Mouse (Mus musculus): ENCODE measurements around the gene Limk2.

Limk2 gene

DNA sequence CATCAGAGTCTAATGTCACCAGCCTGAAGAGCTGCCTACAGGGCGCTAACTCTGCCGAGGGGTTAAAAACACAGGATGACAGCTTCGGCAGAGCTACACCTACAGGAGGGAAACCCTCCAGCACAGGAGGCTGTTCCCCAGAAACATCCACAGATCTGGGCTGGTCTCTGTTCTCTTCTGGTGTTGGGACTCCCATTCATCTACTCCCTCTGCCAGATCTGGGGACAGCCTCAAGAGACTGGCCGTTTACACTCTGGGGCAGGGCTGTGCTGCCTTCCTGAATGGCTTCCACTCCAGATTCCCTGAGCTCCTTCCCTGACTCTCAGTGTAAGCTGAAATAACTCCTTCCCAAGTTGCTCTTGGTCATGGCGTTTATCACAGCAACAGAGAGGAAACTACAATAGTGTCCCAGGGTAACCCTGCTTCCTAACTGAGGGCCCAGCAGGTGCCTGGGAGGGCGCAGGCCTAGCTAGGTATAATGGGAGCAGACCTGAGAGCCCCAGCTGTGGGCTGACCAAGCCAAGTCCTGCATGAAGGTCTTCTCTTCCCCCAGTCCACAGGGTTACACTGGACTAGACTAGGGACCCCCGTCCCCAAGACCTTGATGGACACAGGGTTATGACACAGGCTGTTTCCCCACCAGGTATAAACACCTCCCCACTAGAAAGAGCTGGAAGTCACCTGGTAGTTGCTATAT is 37.2 kb downstream of the Limk2 start:
- DNase-seq (ENCODE audit: low read depth, low spot score): no peak

GRCm38 (mm10) chr11:3370928-3371598 is 37.9 kb downstream of the Limk2 start:
- peak; percentile 70 for DNase-seq (ENCODE audit: low read depth, low spot score)

DNA sequence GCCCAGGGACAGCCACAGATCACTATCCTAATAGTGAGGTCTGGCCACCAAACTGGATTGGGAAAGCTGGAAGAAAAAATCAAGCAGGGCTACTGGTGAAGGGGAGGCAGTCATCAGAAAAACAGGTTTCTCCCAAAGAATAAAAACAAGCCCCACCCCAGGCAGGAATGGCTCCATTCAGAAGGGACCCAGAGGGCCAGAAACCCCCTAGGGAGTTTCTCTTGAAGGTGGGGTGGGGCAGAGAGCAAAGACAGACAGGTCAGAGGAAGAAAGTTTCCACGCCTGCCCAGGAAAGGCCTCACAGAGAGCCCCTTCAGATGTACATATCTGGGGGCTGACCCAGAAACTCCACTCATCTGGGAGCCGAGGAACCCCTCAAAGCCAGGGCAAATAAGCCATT is 38.8 kb downstream of the Limk2 start:
- no peak for DNase-seq (ENCODE audit: low read depth, low spot score)

DNA sequence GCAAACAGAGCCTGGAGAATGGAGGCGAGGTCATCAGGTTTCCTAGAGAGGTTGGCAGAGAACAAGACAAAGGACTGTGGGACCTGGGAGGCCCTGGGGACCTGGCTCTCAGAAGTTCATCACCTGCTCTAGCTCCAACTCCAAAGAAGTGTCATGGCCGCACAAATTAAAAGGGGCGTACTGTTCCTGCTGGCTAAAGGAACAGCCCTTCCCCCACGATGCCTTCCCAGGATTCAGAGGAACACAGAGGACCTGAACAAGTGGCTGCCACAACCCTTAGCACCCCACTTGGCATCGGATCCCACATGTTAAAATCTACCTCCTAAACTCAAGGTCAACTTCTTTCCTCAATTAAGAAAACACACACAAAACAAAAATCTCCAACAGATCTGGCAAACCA is 39.5 kb downstream of the Limk2 start:
- DNase-seq (ENCODE audit: low read depth, low spot score): no peak

DNA sequence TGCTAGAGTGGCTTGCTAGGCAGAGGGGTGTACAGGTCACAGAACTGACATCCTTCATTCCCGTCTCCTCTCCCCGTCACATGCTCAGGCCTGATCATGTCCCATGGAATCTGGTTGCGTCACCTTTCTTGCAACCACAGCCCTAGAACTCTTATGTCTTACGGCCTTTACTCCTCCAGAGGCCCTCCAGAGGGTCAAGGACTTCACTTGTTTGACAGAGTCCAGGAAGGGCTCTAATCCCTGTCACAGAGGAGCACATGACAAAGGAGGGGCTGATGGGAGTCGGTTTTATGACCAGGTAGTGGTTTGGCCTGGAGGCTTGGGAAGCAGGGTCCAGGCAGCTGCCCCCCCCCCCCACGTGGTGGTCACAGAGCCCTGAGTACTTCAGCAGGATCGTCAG is 40.0 kb downstream of the Limk2 start:
- DNase-seq (ENCODE audit: low read depth, low spot score): no peak

DNA sequence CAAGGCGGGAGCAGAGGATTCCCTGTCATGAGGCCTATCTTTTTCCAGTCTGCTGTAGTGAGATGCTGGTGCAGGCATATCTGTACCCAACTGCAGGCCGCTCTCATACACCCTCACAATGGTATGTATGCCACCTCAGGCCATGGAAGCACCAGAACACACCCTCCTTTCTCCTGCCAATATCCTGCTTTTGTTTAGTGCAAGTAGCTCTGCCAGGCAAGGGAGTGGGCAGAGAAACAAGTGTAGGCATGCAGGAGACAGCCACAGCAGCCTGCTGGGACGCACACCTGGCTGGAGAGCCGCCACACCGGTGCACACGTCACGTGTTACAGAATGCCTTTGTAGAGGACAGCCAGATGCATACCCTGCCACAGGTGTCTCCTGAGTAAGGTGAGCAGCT is 42.6 kb downstream of the Limk2 start:
- no peak for DNase-seq (ENCODE audit: low read depth, low spot score)

GRCm38 (mm10) chr11:3362854-3363253 is 46.1 kb downstream of the Limk2 start:
- no peak for DNase-seq (ENCODE audit: low read depth, low spot score)

GRCm38 (mm10) chr11:3352990-3353585 is 55.9 kb downstream of the Limk2 start:
- DNase-seq (ENCODE audit: low read depth, low spot score): peak; percentile 33

GRCm38 (mm10) chr11:3352131-3352530 is 56.9 kb downstream of the Limk2 start:
- no peak for DNase-seq (ENCODE audit: low read depth, low spot score)

- DNase-seq (ENCODE audit: low read depth, low spot score): no peak
These were observed 59.7 kb downstream of the Limk2 start for GRCm38 (mm10) chr11:3349343-3349695.

GRCm38 (mm10) chr11:3348576-3349342 is 60.2 kb downstream of the Limk2 start:
- DNase-seq (ENCODE audit: low read depth, low spot score): no peak

DNA sequence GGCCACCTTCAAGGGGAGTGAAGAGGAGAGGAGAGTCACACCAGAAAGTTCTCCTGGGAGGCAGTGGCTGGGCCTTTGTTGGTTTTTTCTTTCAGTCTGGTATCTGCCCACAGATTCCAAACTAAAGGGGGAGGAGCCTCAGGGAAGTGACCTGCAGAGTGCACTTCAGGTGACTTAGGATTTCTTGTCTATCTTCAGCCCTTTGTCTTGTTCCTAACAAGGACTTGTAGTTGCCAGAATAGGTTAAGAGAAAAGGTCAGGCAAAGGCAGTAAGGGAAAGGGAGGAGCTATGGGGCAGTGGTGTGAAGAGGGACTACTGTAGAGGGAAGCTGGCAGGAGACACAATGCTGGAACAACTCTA is 61.2 kb downstream of the Limk2 start:
- no peak for DNase-seq (ENCODE audit: low read depth, low spot score)

- peak; percentile 77 for DNase-seq (ENCODE audit: low read depth, low spot score)
These were observed 61.7 kb downstream of the Limk2 start for GRCm38 (mm10) chr11:3347091-3347834.

DNA sequence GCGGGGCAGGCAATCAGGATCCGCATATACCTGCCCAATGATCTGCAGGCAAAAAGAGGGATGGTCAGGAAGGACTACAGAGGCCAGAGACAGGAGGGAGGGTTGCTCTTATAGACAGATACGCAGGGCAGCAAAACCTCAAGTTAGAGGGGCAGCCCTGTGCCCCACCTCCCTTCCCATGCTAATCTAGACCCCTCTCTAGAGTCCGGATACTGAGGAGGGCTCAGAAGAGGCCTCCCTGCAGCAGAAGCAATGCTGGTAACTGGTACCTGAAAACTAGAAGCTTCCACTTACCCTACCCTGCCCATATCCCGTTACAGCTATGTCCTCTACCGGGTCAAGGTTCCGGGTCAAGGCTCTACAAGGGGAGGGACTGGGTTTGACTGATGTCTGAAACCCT is 62.6 kb downstream of the Limk2 start:
- no peak for DNase-seq (ENCODE audit: low read depth, low spot score)

- DNase-seq (ENCODE audit: low read depth, low spot score): peak; percentile 68
These were observed 64.1 kb downstream of the Limk2 start for GRCm38 (mm10) chr11:3344916-3345315.

DNA sequence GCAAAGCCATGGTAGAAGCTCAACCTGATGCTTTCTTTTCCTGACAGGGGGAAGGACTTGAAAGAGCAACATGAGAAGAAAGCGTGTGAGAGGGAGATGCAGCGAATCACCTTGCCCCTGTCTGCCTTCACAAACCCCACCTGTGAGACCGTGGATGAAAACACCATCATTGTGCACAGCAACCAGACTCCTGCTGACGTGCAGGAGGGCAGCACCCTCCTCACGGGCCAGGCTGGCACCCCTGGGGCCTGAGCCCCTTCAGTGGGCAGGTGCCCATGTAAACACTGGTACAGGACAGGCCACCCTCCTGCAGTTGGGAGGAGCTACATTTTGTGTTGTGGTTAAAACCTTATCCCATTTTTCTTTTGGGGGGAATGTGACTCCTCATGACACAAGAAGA is 67.5 kb downstream of the Limk2 start:
- DNase-seq (ENCODE audit: low read depth, low spot score): no peak

- no peak for DNase-seq (ENCODE audit: low read depth, low spot score)
These were observed 71.0 kb downstream of the Limk2 start for GRCm38 (mm10) chr11:3337961-3338360.

- no peak for DNase-seq (ENCODE audit: low read depth, low spot score)
These were observed 71.6 kb downstream of the Limk2 start for GRCm38 (mm10) chr11:3337173-3337955.

DNA sequence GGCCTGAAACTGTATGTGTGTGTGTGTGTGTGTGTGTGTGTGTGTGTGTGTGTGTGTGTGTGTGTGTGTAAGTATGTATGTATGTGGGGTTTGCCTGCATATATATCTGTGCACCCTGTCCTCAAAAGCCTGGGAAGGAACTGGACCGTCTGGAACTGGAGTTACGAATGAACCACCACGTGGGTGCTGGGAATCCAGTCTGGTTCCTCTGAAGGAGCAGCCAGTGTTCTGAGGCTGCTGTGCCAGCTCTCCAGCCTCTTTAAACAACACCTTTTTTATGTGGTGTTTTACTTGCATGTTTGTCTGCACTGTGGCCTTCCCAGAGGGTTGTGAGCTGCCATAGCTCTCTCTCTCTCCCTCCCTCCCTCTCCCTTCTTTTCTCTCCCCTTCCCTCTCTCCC is 72.4 kb downstream of the Limk2 start:
- peak; percentile 49 for DNase-seq (ENCODE audit: low read depth, low spot score)

DNA sequence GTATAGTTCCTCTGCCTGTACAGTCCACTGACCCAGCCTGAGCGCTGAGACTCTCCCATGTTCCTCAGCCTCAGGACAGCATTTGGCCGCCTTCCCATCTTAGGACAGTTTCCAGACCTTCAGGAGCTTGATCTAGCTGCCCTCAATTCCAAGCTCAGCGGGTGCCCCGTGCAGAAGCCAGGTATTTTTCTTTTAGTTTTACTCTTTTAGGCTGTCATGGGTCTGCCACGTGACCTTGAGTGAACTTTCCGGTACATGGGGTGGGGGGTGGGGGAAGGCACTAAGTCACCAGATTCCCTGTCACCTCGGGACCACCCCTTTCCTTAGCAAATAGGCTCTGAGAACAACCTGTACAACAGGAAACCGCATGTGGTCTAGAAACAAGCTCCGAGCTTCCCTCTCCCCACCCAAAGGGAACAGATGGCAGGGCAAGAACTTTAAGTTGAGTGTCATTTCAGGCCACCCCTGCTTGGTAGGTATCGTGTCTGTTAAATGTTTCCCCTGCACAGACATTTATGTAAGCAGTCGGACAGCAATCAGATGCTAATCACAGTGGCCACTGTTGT is 73.3 kb downstream of the Limk2 start:
- peak; percentile 94 for DNase-seq (ENCODE audit: low read depth, low spot score)
